Mouse (Mus musculus) liver, postnatal 0 days (tissue): ENCODE measurements around the gene Brd9.
"Not testable (repeated sequence)": the region's sequence is repeated elsewhere in the genome, so short reads cannot be mapped to it uniquely, and the experiment has no call there.

Experiments used
- CTCF ChIP-seq: sonication (generic); IDR thresholded peaks from 2 replicates; pipeline ENCODE4 v1.5.1; 2016; ENCODE audit warnings: antibody characterized with exemption, low read depth
- EP300 ChIP-seq: IDR thresholded peaks from 2 replicates; pipeline ENCODE4 v1.6.1; 2016; ENCODE audit warnings: antibody characterized with exemption, low read depth, mild to moderate bottlenecking

- TF ChIP-seq CTCF, EP300: not testable (repeated sequence)
These were observed 69.3 kb downstream of the Brd9 start for GRCm38 (mm10) chr13:74006881-74007280.
